Mouse (Mus musculus): ENCODE results near the gene Gm10974.

GRCm38 (mm10) chr7:66421903-66422302 is 56.2 kb downstream of the Gm10974 start:
- TF ChIP-seq POLR2AphosphoS2 (IDR thresholded peaks at IDR 0.05; ENCODE audit: low read depth, low read length) (no peak), CTCF (conservative IDR thresholded peaks at IDR 0.05 in 1 of 2, IDR thresholded peaks at IDR 0.05 in 1 of 2; ENCODE audit: low read depth in 2 of 2, low read length in 2 of 2) (no peak), ZC3H11A (IDR thresholded peaks at IDR 0.05; ENCODE audit: low read depth, low read length) (no peak), POLR2A (IDR thresholded peaks at IDR 0.05; ENCODE audit: low read depth, low read length) (no peak), MAX (IDR thresholded peaks at IDR 0.05; ENCODE audit: low read length) (no peak), SMC3 (IDR thresholded peaks at IDR 0.05; ENCODE audit: low read depth, low read length) (no peak), MYC (IDR thresholded peaks at IDR 0.05; ENCODE audit: low read depth, low read length) (no peak), E2F4 (IDR thresholded peaks at IDR 0.05; ENCODE audit: insufficient replicate concordance, low read depth, low read length) (no peak), MXI1 (IDR thresholded peaks at IDR 0.05; ENCODE audit: low read depth, low read length) (no peak), HCFC1 (IDR thresholded peaks at IDR 0.05; ENCODE audit: low read depth, low read length) (no peak)

Measured in CH12.LX (cell line).